In the genomic region with DNA sequence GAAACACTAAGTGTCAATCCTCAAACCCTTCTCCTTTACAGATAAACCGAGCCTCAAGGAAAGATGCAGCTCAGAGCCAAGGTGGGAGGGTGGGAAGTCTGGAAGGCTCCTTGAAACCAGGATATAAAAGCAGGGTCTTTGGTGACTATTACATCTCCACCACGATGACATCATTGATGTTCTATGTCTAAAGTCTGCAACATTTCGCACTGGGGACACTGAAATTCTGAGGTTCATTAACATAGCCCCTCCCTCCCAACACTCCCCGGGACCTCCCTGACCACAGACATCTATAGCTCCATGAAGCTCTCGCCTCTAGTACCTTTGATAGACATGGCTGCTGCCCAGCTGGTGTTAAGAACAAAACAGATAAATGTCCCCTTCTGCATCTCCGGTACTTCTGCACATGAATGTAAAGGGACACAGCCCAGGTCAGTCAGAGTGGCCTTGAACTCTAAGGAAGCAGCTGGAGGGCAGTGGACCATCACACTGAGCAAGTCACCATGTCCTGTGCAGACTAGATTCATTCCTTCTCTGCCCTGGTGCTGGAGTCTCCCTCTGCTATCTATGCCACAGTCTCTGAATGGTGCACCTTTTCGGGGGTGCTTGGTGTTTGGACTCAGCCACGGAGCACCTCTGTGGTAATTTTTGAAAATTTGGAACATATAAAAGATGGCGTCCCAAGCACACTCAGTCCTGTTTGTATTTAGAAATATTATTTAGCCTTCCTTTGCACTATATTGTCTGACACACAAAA, we compare ENCODE assay signal across 20 mouse cellular contexts. TPM values are rescaled to one million over a fixed set of nuclear protein-coding genes. Genes with fewer than 3 reads are reported as not detected.
DNase-seq lines count a peak whose midpoint lies in the region; ATAC-seq and TF ChIP-seq lines count a peak whose summit lies in the region.
"Had no signal": no experiment of that assay in that cellular context is flagged by ENCODE, and none has a peak within 500 bp of the region (broad histone marks: within the 10 kb centered on the region; RNA-seq: fewer than 3 reads in every experiment).

No protein-coding gene starts in this region.

- peak overlapping the region; percentile 15 for H3K27ac ChIP-seq in heart, embryonic 16.5 days (ENCODE audit: low read length)
- no peak overlapping the region for H3K27ac ChIP-seq in midbrain, embryonic 11.5 days (ENCODE audit: low read depth, low read length)
- no peak overlapping the region for H3K27ac ChIP-seq in midbrain, postnatal 0 days (ENCODE audit: low read depth, low read length)
- peak overlapping the region; percentile 41; the same call in 1 of the 2 replicates for H3K27ac ChIP-seq in embryonic facial prominence, embryonic 13.5 days
- peak overlapping the region; percentile 85 for H3K27ac ChIP-seq in macrophage
- H3K27ac ChIP-seq: liver, embryonic 14.5 days had no signal

- 65% methylated on average over 9 of the region's 9 CpGs for WGBS in heart, embryonic 16.5 days
- 85% methylated on average over 9 of the region's 9 CpGs for WGBS in midbrain, embryonic 11.5 days
- WGBS in midbrain, postnatal 0 days: 85% methylated on average over 9 of the region's 9 CpGs
- 77% methylated on average over 9 of the region's 9 CpGs for WGBS in embryonic facial prominence, embryonic 13.5 days
- 75% methylated on average over 9 of the region's 9 CpGs for WGBS in macrophage (ENCODE audit: missing documents)

- peaks cover 87% of the 10 kb centered on the region for H3K79me2 ChIP-seq in macrophage (ENCODE audit: inconsistent target)

- ATAC-seq in heart, embryonic 16.5 days (replicated peaks; ENCODE audit: extremely low read depth, insufficient read depth, low FRiP score): no peak
- no peak for ATAC-seq in midbrain, embryonic 11.5 days (ENCODE audit: low FRiP score)
- no peak for ATAC-seq in midbrain, postnatal 0 days (ENCODE audit: low FRiP score)
- no peak for ATAC-seq in embryonic facial prominence, embryonic 13.5 days (ENCODE audit: insufficient number of reproducible peaks, insufficient read depth, low FRiP score, low TSS enrichment, low read depth)
- ATAC-seq: forebrain, embryonic 14.5 days had no signal

- no peaks in the 10 kb centered on the region for H3K36me3 ChIP-seq in heart, embryonic 16.5 days (ENCODE audit: control insufficient read depth, insufficient read depth)
- H3K36me3 ChIP-seq in midbrain, embryonic 11.5 days (ENCODE audit: control insufficient read depth, insufficient read depth, low read length): no peaks in the 10 kb centered on the region
- H3K36me3 ChIP-seq in midbrain, postnatal 0 days (ENCODE audit: insufficient read depth, low read length): no peaks in the 10 kb centered on the region
- H3K36me3 ChIP-seq in embryonic facial prominence, embryonic 13.5 days: no peaks in the 10 kb centered on the region
- no peaks in the 10 kb centered on the region for H3K36me3 ChIP-seq in macrophage (ENCODE audit: inconsistent target)

- no peaks in the 10 kb centered on the region for H3K9me3 ChIP-seq in heart, embryonic 16.5 days (replicated peaks; ENCODE audit: control insufficient read depth, low read length)
- no peaks in the 10 kb centered on the region for H3K9me3 ChIP-seq in midbrain, embryonic 11.5 days (ENCODE audit: control insufficient read depth, low read length)
- no peaks in the 10 kb centered on the region for H3K9me3 ChIP-seq in midbrain, postnatal 0 days (ENCODE audit: low read length)
- H3K9me3 ChIP-seq in embryonic facial prominence, embryonic 13.5 days: no peaks in the 10 kb centered on the region
- H3K9me3 ChIP-seq: G1E had no signal

- H3K4me2 ChIP-seq in heart, embryonic 16.5 days (ENCODE audit: low read depth, low read length): no peak overlapping the region
- H3K4me2 ChIP-seq in midbrain, embryonic 11.5 days: no peak overlapping the region
- no peak overlapping the region for H3K4me2 ChIP-seq in midbrain, postnatal 0 days (ENCODE audit: low read depth, low read length, poor library complexity, severe bottlenecking)
- no peak overlapping the region for H3K4me2 ChIP-seq in embryonic facial prominence, embryonic 13.5 days

- H3K4me1 ChIP-seq in heart, embryonic 16.5 days (ENCODE audit: control insufficient read depth, insufficient read depth, low read length): peaks cover 57% of the 10 kb centered on the region
- no peaks in the 10 kb centered on the region for H3K4me1 ChIP-seq in midbrain, embryonic 11.5 days (ENCODE audit: control insufficient read depth, insufficient read depth, low read length)
- no peaks in the 10 kb centered on the region for H3K4me1 ChIP-seq in midbrain, postnatal 0 days (ENCODE audit: insufficient read depth, low read length)
- peaks cover 53% of the 10 kb centered on the region for H3K4me1 ChIP-seq in embryonic facial prominence, embryonic 13.5 days

- no peak for TF ChIP-seq CTCF in midbrain, postnatal 0 days (IDR thresholded peaks at IDR 0.05)

- H3K27me3 ChIP-seq in heart, embryonic 16.5 days (ENCODE audit: control insufficient read depth, insufficient read depth, low read length): no peaks in the 10 kb centered on the region
- no peaks in the 10 kb centered on the region for H3K27me3 ChIP-seq in midbrain, embryonic 11.5 days (ENCODE audit: control insufficient read depth, insufficient read depth, low read length)
- no peaks in the 10 kb centered on the region for H3K27me3 ChIP-seq in midbrain, postnatal 0 days (ENCODE audit: insufficient read depth, low read length)
- no peaks in the 10 kb centered on the region for H3K27me3 ChIP-seq in embryonic facial prominence, embryonic 13.5 days

- no peak overlapping the region for H3K4me3 ChIP-seq in heart, embryonic 16.5 days (ENCODE audit: low read length)
- no peak overlapping the region for H3K4me3 ChIP-seq in midbrain, embryonic 11.5 days (ENCODE audit: low read depth, low read length)
- no peak overlapping the region for H3K4me3 ChIP-seq in midbrain, postnatal 0 days (ENCODE audit: low read depth, low read length)
- H3K4me3 ChIP-seq in embryonic facial prominence, embryonic 13.5 days: no peak overlapping the region
- H3K4me3 ChIP-seq in macrophage (ENCODE audit: inconsistent target): no peak overlapping the region

- no peak overlapping the region for H3K9ac ChIP-seq in heart, embryonic 16.5 days (ENCODE audit: low read length)
- no peak overlapping the region for H3K9ac ChIP-seq in midbrain, embryonic 11.5 days (ENCODE audit: low read length)
- no peak overlapping the region for H3K9ac ChIP-seq in midbrain, postnatal 0 days (replicated peaks; ENCODE audit: low read length, poor library complexity, severe bottlenecking)
- H3K9ac ChIP-seq in embryonic facial prominence, embryonic 13.5 days: no peak overlapping the region
- H3K9ac ChIP-seq: liver, embryonic 14.5 days had no signal

- no peak for DNase-seq in heart, adult 9 months (ENCODE audit: low spot score in 2 of 2)
- DNase-seq in midbrain, embryonic 11.5 days (ENCODE audit: low spot score, missing footprints): peak; percentile 57
- DNase-seq in midbrain, postnatal 0 days (ENCODE audit: low spot score): no peak
- DNase-seq in lung, adult 18-20 months: no peak
- DNase-seq: cerebellum, adult 9-11 months; heart, postnatal 36 days; kidney, adult 9 months; layer of hippocampus, postnatal 36 days; midbrain, embryonic 14.5 days had no signal

RNA-seq across cellular contexts. Expression of gene Ggta1, which starts 13.9 kb away (rescaled TPM):
- 28.6 and 30.9 TPM in 2 replicates for polyA plus RNA-seq in heart, embryonic 16.5 days (2015; fragmentation: Nextera tagmentation; extraction: Ambion mirVana)
- 6.3 TPM in 2 replicates for polyA plus RNA-seq in midbrain, embryonic 11.5 days (2014; fragmentation: Nextera tagmentation; extraction: Ambion mirVana)
- 5.1 and 5.4 TPM in 2 replicates for total RNA-seq in midbrain, postnatal 0 days (2014; rRNA removed)
- polyA plus RNA-seq in midbrain, postnatal 0 days (2015; fragmentation: Nextera tagmentation; extraction: Ambion mirVana): 3.8 and 3.9 TPM in 2 replicates
- 16.7 and 18.8 TPM in 2 replicates for polyA plus RNA-seq in embryonic facial prominence, embryonic 13.5 days (2015; fragmentation: Nextera tagmentation; extraction: Ambion mirVana)
- total RNA-seq in macrophage (2018; cell fraction: chromatin; rRNA removed): 100 to 1,000 TPM in 6 of 26 experiments, 10 to 100 TPM in 19, 1 to 10 TPM in 1; 9.2 to 143 (median 58.4) TPM
- total RNA-seq in macrophage (2018; cell fraction: cytosol; rRNA removed): 100 to 1,000 TPM in 11 of 26 experiments, 10 to 100 TPM in 15; 40.1 to 135 (median 81.6) TPM
- 100 to 1,000 TPM in 11 of 26 experiments, 10 to 100 TPM in 15; 38.3 to 241 (median 91.4) TPM for total RNA-seq in macrophage (2018; cell fraction: nucleus; rRNA removed)
- polyA plus RNA-seq in macrophage (2018): 86.0 to 211 TPM (median 135 TPM) in 3 replicates

RNA-seq across cellular contexts. Expression of gene 4930402F06Rik, which starts 52.1 kb away (rescaled TPM):
- polyA plus RNA-seq in heart, embryonic 16.5 days (2015; fragmentation: Nextera tagmentation; extraction: Ambion mirVana): not detected in 2 replicates
- not detected in 2 replicates for polyA plus RNA-seq in midbrain, embryonic 11.5 days (2014; fragmentation: Nextera tagmentation; extraction: Ambion mirVana)
- not detected in 2 replicates for total RNA-seq in midbrain, postnatal 0 days (2014; rRNA removed)
- polyA plus RNA-seq in midbrain, postnatal 0 days (2015; fragmentation: Nextera tagmentation; extraction: Ambion mirVana): not detected in 2 replicates
- polyA plus RNA-seq in embryonic facial prominence, embryonic 13.5 days (2015; fragmentation: Nextera tagmentation; extraction: Ambion mirVana): not detected in 2 replicates
- not detected for total RNA-seq in macrophage (2018; cell fraction: chromatin; rRNA removed)
- total RNA-seq in macrophage (2018; cell fraction: cytosol; rRNA removed): not detected
- total RNA-seq in macrophage (2018; cell fraction: nucleus; rRNA removed): not detected
- not detected in 3 replicates for polyA plus RNA-seq in macrophage (2018)
- total RNA-seq: G1E; gastrocnemius, postnatal 4 days; heart, postnatal 36 days; layer of hippocampus, adult 18-20 months; layer of hippocampus, postnatal 36 days; left cerebral cortex, postnatal 25 days had no signal
- polyA plus RNA-seq: forebrain, embryonic 14.5 days; G1E; liver, embryonic 14.5 days; midbrain, embryonic 14.5 days; stomach, embryonic 14.5 days; thymus, postnatal 0 days had no signal

Comparison
In these comparisons a context has a peak if more than half of its experiments do, and no peak if none do; other contexts are left out.
1. H3K27ac ChIP-seq: peak in heart, embryonic 16.5 days (single experiment), embryonic facial prominence, embryonic 13.5 days (single experiment) and macrophage (single experiment); none in midbrain, embryonic 11.5 days (single experiment) and midbrain, postnatal 0 days (single experiment).